Mouse (Mus musculus) myocyte (in vitro differentiated cells): ENCODE results near the gene Gm3248.
"Not testable (repeated sequence)": the region's sequence is repeated elsewhere in the genome, so short reads cannot be mapped to it uniquely, and the experiment has no call there.

Experiments used
- E2F4 ChIP-seq: IDR thresholded peaks from one replicate; pipeline ENCODE4 v1.6.1; 2011; ENCODE audit warnings: mild to moderate bottlenecking, control low read depth, moderate library complexity; ENCODE audit not compliant: insufficient read depth
- MAX ChIP-seq: IDR thresholded peaks from one replicate; pipeline ENCODE4 v1.6.1; 2011; ENCODE audit warnings: low read depth, mild to moderate bottlenecking, control low read depth
- POLR2A ChIP-seq: IDR thresholded peaks from one replicate; pipeline ENCODE4 v1.6.1; 2011; ENCODE audit warnings: low read depth, mild to moderate bottlenecking, control low read depth, moderate library complexity; ENCODE audit not compliant: insufficient read length
- USF1 ChIP-seq: IDR thresholded peaks from one replicate; pipeline ENCODE4 v1.6.1; 2011; ENCODE audit warnings: low read depth, mild to moderate bottlenecking, control low read depth, moderate library complexity

GRCm38 (mm10) chr14:5913701-5914100 is 47.8 kb downstream of the Gm3248 start:
- not testable (repeated sequence) for TF ChIP-seq E2F4, MAX, POLR2A, USF1
